Mouse (Mus musculus): ENCODE measurements at regions not wholly inside any gene's neighbourhood (a gene's known extent, or its start where the extent isn't known, plus 50 kb on each side); places are given as distances from the start of the nearest gene placed in this dataset.

DNA sequence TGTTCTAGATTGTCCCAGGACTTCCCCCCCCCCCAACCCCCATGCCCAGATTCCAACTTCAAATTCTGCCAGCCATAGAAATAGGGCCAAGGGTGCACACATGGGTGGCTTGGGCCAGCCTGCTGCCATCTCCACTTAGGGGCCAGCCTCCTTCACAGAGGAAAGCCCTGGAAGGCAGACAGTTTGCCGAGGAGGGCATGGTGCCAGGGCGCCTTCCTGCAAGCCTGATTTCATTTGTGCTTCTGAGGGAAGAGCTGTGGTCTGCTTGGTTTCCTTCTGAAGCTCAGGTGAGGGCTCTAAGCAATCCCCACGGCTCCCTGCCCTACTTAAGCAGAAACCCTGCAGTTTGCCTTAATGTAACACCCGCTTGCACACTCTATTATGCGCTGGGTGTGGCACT is 52.3 kb upstream of the Tcl1 start:
- Histone ChIP-seq H3K9ac (replicated peaks; ENCODE audit: low read length) (no peak overlapping the region), H3K4me3 (ENCODE audit: low read depth, low read length) (no peak overlapping the region), H3K27ac (replicated peaks; ENCODE audit: low read depth, low read length) (no peak overlapping the region), H3K9me3 (replicated peaks; ENCODE audit: control insufficient read depth, low read length) (no peaks in the 10 kb centered on the region), H3K27me3 (ENCODE audit: control insufficient read depth, insufficient read depth, low read length) (no peaks in the 10 kb centered on the region), H3K4me1 (ENCODE audit: control insufficient read depth, insufficient read depth, low read length) (no peaks in the 10 kb centered on the region), H3K4me2 (ENCODE audit: low read depth, low read length) (no peak overlapping the region), H3K36me3 (replicated peaks; ENCODE audit: control insufficient read depth, insufficient read depth, low read depth, low read length) (no peaks in the 10 kb centered on the region)
- 84% methylated on average over 5 of the region's 5 CpGs for WGBS
- ATAC-seq (replicated peaks; ENCODE audit: insufficient number of reproducible peaks, low FRiP score, low TSS enrichment, low read depth) (no peak), DNase-seq (ENCODE audit: low spot score) (no peak)

DNA sequence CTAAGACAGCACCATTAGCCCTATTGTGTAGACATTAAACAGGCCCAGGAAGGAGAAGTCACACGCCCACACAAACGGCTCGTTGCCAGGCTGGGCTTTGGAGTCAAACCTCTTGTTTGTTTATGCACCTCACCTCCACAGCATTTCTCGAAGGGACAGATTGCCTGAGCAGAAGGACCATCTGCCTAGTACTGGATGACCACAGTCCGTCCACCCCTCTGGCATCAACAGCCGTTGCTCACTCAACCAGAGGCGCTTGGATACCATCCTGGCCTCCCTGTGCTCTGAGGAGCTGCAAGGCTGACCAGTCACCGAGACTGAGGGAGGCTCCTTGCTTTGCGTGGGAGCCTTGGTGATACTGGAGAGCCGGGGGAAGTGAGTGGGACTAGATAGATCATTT is 53.6 kb upstream of the Tunar start:
- Histone ChIP-seq H3K27ac (replicated peaks; ENCODE audit: low read depth, low read length) (no peak overlapping the region), H3K4me3 (ENCODE audit: low read depth, low read length) (no peak overlapping the region), H3K4me1 (ENCODE audit: control insufficient read depth, insufficient read depth, low read length) (no peaks in the 10 kb centered on the region), H3K36me3 (replicated peaks; ENCODE audit: control insufficient read depth, insufficient read depth, low read depth, low read length) (no peaks in the 10 kb centered on the region), H3K9me3 (replicated peaks; ENCODE audit: control insufficient read depth, low read length) (no peaks in the 10 kb centered on the region), H3K4me2 (ENCODE audit: low read depth, low read length) (no peak overlapping the region), H3K9ac (replicated peaks; ENCODE audit: low read length) (no peak overlapping the region), H3K27me3 (ENCODE audit: control insufficient read depth, insufficient read depth, low read length) (no peaks in the 10 kb centered on the region)
- ATAC-seq (replicated peaks; ENCODE audit: insufficient number of reproducible peaks, low FRiP score, low TSS enrichment, low read depth) (no peak), DNase-seq (ENCODE audit: low spot score) (no peak)
- whole genome bisulfite sequencing: 82% methylated on average over 10 of the region's 10 CpGs

DNA sequence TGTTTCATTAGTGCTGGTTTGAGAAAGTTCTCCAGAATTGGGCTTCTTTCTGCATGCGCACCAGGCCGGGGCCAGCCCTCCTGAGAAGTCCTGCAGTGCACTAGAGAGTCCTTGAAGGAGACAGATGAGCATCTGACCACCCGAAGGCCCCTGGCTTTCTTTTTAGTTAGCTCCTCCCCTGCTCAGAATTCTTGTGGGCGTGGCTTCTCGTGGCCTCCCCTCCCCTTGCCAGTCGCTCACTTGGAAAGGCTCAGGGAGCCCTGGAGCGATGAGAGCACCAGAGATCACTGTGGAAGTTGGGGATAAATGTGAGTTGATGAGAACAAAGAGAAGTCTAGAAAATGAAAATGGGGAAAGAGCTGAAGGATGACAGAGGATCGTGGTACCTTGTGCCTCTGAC is 52.6 kb upstream of the Tunar start:
- Histone ChIP-seq H3K9ac (replicated peaks; ENCODE audit: low read length) (no peak overlapping the region), H3K36me3 (replicated peaks; ENCODE audit: control insufficient read depth, insufficient read depth, low read depth, low read length) (no peaks in the 10 kb centered on the region), H3K4me1 (ENCODE audit: control insufficient read depth, insufficient read depth, low read length) (no peaks in the 10 kb centered on the region), H3K27me3 (ENCODE audit: control insufficient read depth, insufficient read depth, low read length) (no peaks in the 10 kb centered on the region), H3K27ac (replicated peaks; ENCODE audit: low read depth, low read length) (no peak overlapping the region), H3K9me3 (replicated peaks; ENCODE audit: control insufficient read depth, low read length) (no peaks in the 10 kb centered on the region), H3K4me3 (ENCODE audit: low read depth, low read length) (no peak overlapping the region), H3K4me2 (ENCODE audit: low read depth, low read length) (no peak overlapping the region)
- DNase-seq (ENCODE audit: low spot score): peak; percentile 35
- no peak for ATAC-seq (replicated peaks; ENCODE audit: insufficient number of reproducible peaks, low FRiP score, low TSS enrichment, low read depth)
- 35% methylated on average over 8 of the region's 8 CpGs for WGBS

DNA sequence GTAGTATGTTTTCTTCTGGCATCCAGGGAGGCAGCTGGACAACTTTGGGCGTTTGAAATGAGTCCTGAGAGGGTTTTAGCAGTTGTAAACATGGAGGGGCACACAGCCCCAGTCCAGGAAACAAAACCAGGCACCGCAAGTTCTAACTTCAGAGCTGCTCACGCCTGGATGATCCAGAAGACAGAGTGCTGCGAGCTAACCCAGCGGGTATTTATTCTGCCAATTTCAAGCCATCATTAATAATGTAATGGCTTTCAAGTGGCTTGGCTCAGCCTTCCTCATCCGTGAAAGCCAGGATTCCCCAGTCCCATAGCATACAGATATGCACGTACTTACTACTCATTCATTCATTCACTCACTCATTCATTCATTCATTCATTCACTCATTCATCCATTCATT is 51.6 kb upstream of the Tunar start:
- Histone ChIP-seq H3K9ac (replicated peaks; ENCODE audit: low read length) (no peak overlapping the region), H3K36me3 (replicated peaks; ENCODE audit: control insufficient read depth, insufficient read depth, low read depth, low read length) (no peaks in the 10 kb centered on the region), H3K4me1 (ENCODE audit: control insufficient read depth, insufficient read depth, low read length) (no peaks in the 10 kb centered on the region), H3K9me3 (replicated peaks; ENCODE audit: control insufficient read depth, low read length) (no peaks in the 10 kb centered on the region), H3K4me3 (ENCODE audit: low read depth, low read length) (no peak overlapping the region), H3K27me3 (ENCODE audit: control insufficient read depth, insufficient read depth, low read length) (no peaks in the 10 kb centered on the region), H3K27ac (replicated peaks; ENCODE audit: low read depth, low read length) (no peak overlapping the region), H3K4me2 (ENCODE audit: low read depth, low read length) (no peak overlapping the region)
- ATAC-seq (replicated peaks; ENCODE audit: insufficient number of reproducible peaks, low FRiP score, low TSS enrichment, low read depth) (no peak), DNase-seq (ENCODE audit: low spot score) (no peak)
- 75% methylated on average over 7 of the region's 7 CpGs for WGBS
